Mouse (Mus musculus) intestine, postnatal 0 days (tissue): ENCODE measurements around the gene Acp2. TPM values are rescaled to one million over a fixed set of nuclear protein-coding genes. Genes with fewer than 3 reads are reported as not detected.

Source experiments
- ATAC-seq: fragments of 200-750 bp; cut with Nextera tagmentation; 2 replicates; pipeline ENCODE4 v1.8.0; 2017; ENCODE audit warnings: mild to moderate bottlenecking, moderate TSS enrichment, moderate library complexity
- H3K27ac ChIP-seq: fragments of 300-500 bp; sonication (generic); 2 replicates; pipeline ENCODE4 v1.5.1; 2014; ENCODE audit warnings: mild to moderate bottlenecking, low read depth, low read length, moderate library complexity
- H3K27me3 ChIP-seq: fragments of 300-500 bp; sonication (generic); replicated peaks from 2 replicates; pipeline ENCODE4 v1.6.1; 2014; ENCODE audit warnings: low read length, mixed read lengths; ENCODE audit not compliant: control insufficient read depth, insufficient read depth
- H3K36me3 ChIP-seq: fragments of 300-500 bp; sonication (generic); 2 replicates; pipeline ENCODE4 v1.6.1; 2014; ENCODE audit warnings: mild to moderate bottlenecking, moderate library complexity; ENCODE audit not compliant: control insufficient read depth, insufficient read depth
- H3K4me1 ChIP-seq: fragments of 300-500 bp; sonication (generic); replicated peaks from 2 replicates; pipeline ENCODE4 v1.6.1; 2014; ENCODE audit warnings: antibody characterized with exemption, low read length, mixed read lengths; ENCODE audit not compliant: control insufficient read depth, insufficient read depth
- H3K4me2 ChIP-seq: fragments of 300-500 bp; sonication (generic); replicated peaks from 2 replicates; pipeline ENCODE4 v1.6.1; 2014; ENCODE audit warnings: low read depth, mild to moderate bottlenecking, moderate library complexity
- H3K4me3 ChIP-seq: fragments of 300-500 bp; sonication (generic); 2 replicates; pipeline ENCODE4 v1.5.1; 2014; ENCODE audit warnings: low read depth, low read length
- H3K9ac ChIP-seq: fragments of 300-500 bp; sonication (generic); 2 replicates; pipeline ENCODE4 v1.6.1; 2014; ENCODE audit warnings: mild to moderate bottlenecking, low read depth, low read length
- H3K9me3 ChIP-seq: fragments of 300-500 bp; sonication (generic); 2 replicates; pipeline ENCODE4 v1.6.1; 2016; ENCODE audit warnings: mixed run types; ENCODE audit not compliant: control insufficient read depth
- CTCF ChIP-seq: sonication (generic); IDR thresholded peaks from 2 replicates; pipeline ENCODE4 v1.5.1; 2016; ENCODE audit warnings: low read depth, mild to moderate bottlenecking, control low read depth, antibody characterized with exemption, moderate library complexity
- WGBS: fragments of 180-500 bp; shearing (Covaris S2); extraction: QIAGEN DNeasy Blood & Tissue Kit; methylation state at CpG from one replicate; pipeline ENCODE4 v1.1.7; 2014; 5-methylcytosine and 5-hydroxymethylcytosine counted together
- polyA plus RNA-seq: library from polyadenylated mRNA; unstranded; fragments of >200 nt; fragmentation: Nextera tagmentation; extraction: Ambion mirVana; gene quantifications from 2 replicates; pipeline ENCODE4 v1.2.1, GENCODE M21; 2015

Gene Acp2
- polyA plus RNA-seq, 1 experiment from 2014 or later, result 20.5 TPM

DNA sequence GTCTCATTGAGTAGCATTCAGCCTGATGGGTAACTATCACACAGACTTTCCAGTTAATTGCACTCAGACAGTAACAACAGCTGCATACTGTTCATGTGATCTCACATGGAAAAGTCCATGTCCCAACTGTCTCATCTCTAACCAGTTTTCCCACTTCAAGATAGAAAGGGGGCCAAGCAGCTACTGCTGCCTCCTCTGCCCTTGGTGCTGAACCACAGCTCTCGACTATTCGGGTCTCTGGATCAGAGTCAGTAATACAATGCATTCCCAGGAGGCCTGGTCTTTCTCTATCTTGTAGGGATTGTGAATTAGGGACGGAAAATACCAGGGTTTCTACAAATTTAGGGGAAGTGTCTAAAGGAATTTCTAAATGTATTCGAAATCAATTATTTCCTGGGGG, 22.9 kb upstream of the Acp2 start:
- Histone ChIP-seq H3K27me3 (no peaks in the 10 kb centered on the region), H3K9me3 (no peaks in the 10 kb centered on the region), H3K36me3 (peaks cover 16% of the 10 kb centered on the region), H3K9ac (no peak overlapping the region), H3K4me3 (no peak overlapping the region), H3K4me1 (no peaks in the 10 kb centered on the region; the same call in 1 of the 2 replicates), H3K27ac (no peak overlapping the region), H3K4me2 (no peak overlapping the region)
- no peak for TF ChIP-seq CTCF
- 46% methylated on average over 4 of the region's 4 CpGs for WGBS
- ATAC-seq, result no peak

DNA sequence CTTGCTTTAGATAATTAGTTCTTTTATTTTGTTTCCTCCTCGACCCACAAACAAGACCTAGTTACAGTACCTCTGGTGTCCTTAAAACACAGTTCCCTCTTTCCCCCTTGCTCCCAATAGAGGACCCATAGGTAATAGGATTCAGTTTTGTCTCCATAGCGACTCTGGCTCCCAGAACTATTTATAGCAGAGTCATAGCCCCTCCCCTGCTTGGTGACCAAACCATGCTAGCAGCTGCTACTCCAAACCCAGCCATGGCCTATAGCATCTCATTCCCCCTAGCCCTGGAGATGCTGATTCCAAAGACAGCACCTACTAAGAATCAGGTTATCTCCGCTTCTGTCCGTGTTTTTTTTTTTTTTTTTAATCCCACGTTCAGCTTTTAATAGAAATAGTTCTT, 22.0 kb upstream of the Acp2 start:
- no peaks in the 10 kb centered on the region for H3K9me3 ChIP-seq
- H3K4me3 ChIP-seq, result no peak overlapping the region
- ATAC-seq, result no peak
- peaks cover 11% of the 10 kb centered on the region for H3K36me3 ChIP-seq
- no peak overlapping the region for H3K27ac ChIP-seq
- 78% methylated on average over 5 of the region's 5 CpGs for WGBS
- no peaks in the 10 kb centered on the region; the same call in 1 of the 2 replicates for H3K4me1 ChIP-seq
- no peak for TF ChIP-seq CTCF
- H3K4me2 ChIP-seq, result no peak overlapping the region
- H3K27me3 ChIP-seq, result no peaks in the 10 kb centered on the region
- no peak overlapping the region for H3K9ac ChIP-seq

DNA sequence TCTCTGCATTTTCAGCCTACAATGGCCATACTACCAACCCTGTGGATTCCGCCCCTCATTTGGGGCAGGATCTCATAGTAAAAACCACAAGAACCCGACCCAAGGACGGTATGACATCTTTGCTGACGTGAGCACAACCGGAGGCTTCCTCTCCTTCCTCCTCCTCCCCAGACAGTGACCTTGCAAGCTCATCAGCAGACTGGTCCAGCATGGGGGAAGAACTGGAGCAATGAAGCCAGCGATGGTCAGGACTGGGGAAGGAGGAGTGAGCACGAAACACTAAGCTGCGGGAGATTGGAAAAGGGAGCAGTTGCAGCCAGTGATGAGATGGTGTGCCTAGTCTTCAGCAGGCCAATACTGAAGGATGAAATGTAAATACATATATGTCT, 20.7 kb upstream of the Acp2 start:
- TF ChIP-seq CTCF, result no peak
- peak overlapping the region; percentile 73; the same call in 1 of the 2 replicates for H3K9ac ChIP-seq

DNA sequence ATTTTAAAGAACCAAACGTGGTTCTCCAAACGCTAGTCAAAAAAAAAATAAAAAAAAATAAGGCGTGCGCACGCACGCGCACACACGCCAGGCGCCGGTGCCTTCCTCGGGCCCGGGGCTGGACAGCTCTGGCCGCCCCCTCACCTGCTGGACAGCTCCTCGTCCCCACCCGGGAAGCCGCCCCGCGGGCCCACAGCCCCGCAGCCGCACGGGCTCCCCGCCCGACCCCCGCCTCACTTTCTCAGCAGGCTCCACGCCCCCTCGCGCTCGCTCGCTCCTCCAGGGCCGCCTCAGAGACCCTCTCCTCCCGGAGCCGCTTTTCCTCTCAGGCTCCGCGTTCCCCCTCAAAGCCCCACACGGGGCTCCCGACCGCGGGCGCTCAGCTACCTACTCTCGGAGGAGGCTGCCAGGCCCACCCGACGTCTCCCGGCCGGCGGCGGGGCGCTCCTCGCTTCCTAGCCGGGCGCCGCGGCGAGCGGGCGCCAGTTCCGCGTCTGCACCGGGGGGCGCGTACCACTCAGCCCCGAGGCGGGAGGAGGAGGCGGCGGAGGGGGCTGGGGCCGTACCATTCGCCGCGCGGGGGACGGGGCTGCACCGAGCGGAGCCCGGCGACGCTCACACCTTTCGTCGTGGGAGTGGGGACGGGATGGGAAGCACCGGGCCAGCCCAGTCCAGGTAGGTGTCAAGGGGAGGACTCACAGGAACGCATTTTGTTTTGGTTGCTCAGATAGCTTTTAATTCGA, 20.1 kb upstream of the Acp2 start:
- TF ChIP-seq CTCF, result no peak
- peak; percentile 90 for ATAC-seq
- Histone ChIP-seq H3K9ac (peak overlapping the region; percentile 73), H3K27ac (peak overlapping the region; percentile 64; the same call in 1 of the 2 replicates), H3K4me2 (peak overlapping the region; percentile 98), H3K36me3 (no peaks in the 10 kb centered on the region; the same call in 1 of the 2 replicates), H3K4me3 (peak overlapping the region; percentile 93), H3K4me1 (no peaks in the 10 kb centered on the region; the same call in 1 of the 2 replicates), H3K27me3 (no peaks in the 10 kb centered on the region), H3K9me3 (no peaks in the 10 kb centered on the region)
- WGBS, result under 1% methylated on average over 76 of the region's 81 CpGs

More for the DNA sequence above, 20.7 kb upstream of the Acp2 start:
- WGBS, result 12% methylated on average over 8 of the region's 8 CpGs
- H3K4me1 ChIP-seq, result no peaks in the 10 kb centered on the region; the same call in 1 of the 2 replicates
- H3K36me3 ChIP-seq, result no peaks in the 10 kb centered on the region; the same call in 1 of the 2 replicates
- no peaks in the 10 kb centered on the region for H3K27me3 ChIP-seq
- H3K9me3 ChIP-seq, result no peaks in the 10 kb centered on the region
- no peak overlapping the region for H3K27ac ChIP-seq
- no peak for ATAC-seq
- peak overlapping the region; percentile 93 for H3K4me3 ChIP-seq
- H3K4me2 ChIP-seq, result peak overlapping the region; percentile 98

DNA sequence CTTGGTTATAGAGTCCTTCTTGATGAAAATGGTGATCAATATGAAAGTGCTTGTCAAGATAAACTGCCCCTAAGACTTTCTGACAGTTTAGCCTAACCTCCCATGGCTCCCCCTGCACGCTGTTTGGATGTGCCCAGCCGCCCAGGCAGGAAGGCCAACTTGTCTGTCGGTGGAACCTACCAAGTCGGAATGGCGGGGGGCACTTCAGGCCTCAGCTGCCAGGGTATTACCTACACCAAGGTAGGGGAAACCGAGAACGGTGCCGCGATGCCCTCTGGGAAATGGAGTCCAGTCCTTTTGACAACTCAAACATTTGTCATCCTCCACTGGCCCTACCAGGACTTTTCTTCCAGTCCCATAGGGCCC, 19.6 kb upstream of the Acp2 start:
- peak; percentile 99 for ATAC-seq
- Histone ChIP-seq H3K27me3 (no peaks in the 10 kb centered on the region), H3K36me3 (no peaks in the 10 kb centered on the region; the same call in 1 of the 2 replicates), H3K9me3 (no peaks in the 10 kb centered on the region), H3K9ac (peak overlapping the region; percentile 73), H3K27ac (peak overlapping the region; percentile 64; the same call in 1 of the 2 replicates), H3K4me2 (peak overlapping the region; percentile 98), H3K4me3 (peak overlapping the region; percentile 93), H3K4me1 (no peaks in the 10 kb centered on the region; the same call in 1 of the 2 replicates)
- no peak for TF ChIP-seq CTCF
- WGBS, result 0% methylated on average over 9 of the region's 9 CpGs

DNA sequence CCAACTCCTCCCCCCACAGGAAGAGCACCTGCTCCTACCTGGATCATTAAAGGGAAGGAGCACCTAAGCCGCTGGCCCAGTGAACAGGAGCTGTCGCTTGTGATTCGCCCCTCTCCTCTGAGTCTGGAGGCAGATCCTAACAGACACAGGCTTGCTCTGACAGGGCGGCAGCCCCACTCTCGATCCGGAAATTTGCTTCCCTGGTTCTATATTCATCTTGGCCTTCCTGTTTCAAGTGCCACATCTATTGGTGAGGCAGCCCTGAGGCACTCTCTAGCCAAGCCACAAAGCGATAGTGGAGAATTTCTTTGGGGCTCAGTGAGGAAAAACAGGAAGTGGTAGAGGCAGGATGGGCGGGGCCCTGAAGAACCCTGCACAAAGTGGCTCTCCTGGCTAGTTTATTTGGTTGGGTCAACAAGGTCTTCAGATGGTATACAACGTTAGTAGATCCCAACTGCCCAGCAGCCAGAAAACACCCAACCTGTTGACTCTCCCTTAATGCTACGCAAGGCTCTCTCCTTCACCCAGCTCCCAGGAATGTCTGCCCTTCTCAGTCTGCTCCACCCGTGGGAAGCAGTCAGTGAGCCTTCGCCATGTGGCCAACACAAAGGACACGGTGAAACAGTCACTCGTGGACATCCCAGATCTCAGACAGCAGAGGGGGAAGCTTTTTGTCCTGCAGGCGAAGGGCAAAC, 18.8 kb upstream of the Acp2 start, which contains the start of gene Madd:
Madd (minus strand) TSS at position 127 of the 695 bp plus-strand sequence.
- Histone ChIP-seq H3K9ac (peak within 1 kb of the TSS; percentile 73), H3K27me3 (no peaks in the 10 kb centered on the region), H3K36me3 (no peaks in the 10 kb centered on the region; the same call in 1 of the 2 replicates), H3K27ac (peak within 1 kb of the TSS; percentile 64; the same call in 1 of the 2 replicates), H3K9me3 (no peaks in the 10 kb centered on the region), H3K4me1 (no peaks in the 10 kb centered on the region; the same call in 1 of the 2 replicates), H3K4me2 (peak within 1 kb of the TSS; percentile 98), H3K4me3 (peak within 1 kb of the TSS; percentile 93)
- ATAC-seq, result peak; percentile 44; the same call in 1 of the 2 replicates
- TF ChIP-seq CTCF, result no peak
- 62% methylated on average over 15 of the region's 15 CpGs for WGBS
